Mouse (Mus musculus) common myeloid progenitor, adult 5-6 weeks (primary cell): Measurements from ENCODE around the gene Gtpbp4. TPM values are rescaled to one million over a fixed set of nuclear protein-coding genes. Genes with fewer than 3 reads are reported as not detected.

ENCODE experiments used
- total RNA-seq: library from RNA; stranded (forward); fragments of 200-1000, 187-1606 nt; gene quantifications from 2 replicates; pipeline ENCODE4 v1.2.3, GENCODE M21; 2017

Gene Gtpbp4
- total RNA-seq, 1 experiment from 2014 or later = 164 TPM

Other genes starting within 250 kb of the Gtpbp4 start
- gene Wdr37, start 124.2 kb downstream of the Gtpbp4 start, total RNA-seq = 25.0 and 29.4 TPM in 2 replicates
- 35.2 and 42.3 TPM in 2 replicates for gene Idi1, start 110.6 kb downstream of the Gtpbp4 start, total RNA-seq
- gene Gm9745, start 47.9 kb downstream of the Gtpbp4 start, total RNA-seq = not detected in 2 replicates
- not detected in 2 replicates for gene Idi2, start 43.2 kb downstream of the Gtpbp4 start, total RNA-seq
- 90.9 and 92.9 TPM in 2 replicates for gene Larp4b, start 97.8 kb upstream of the Gtpbp4 start, total RNA-seq